Mouse (Mus musculus) G1E (cell line): ENCODE data around the gene Foxo1. TPM values are rescaled to one million over a fixed set of nuclear protein-coding genes. Genes with fewer than 3 reads are reported as not detected.

Source experiments
- ATAC-seq: 2 replicates; pipeline ENCODE4 v1.8.0; 2016; ENCODE audit warnings: mild to moderate bottlenecking; ENCODE audit not compliant: insufficient number of reproducible peaks, poor library complexity, low FRiP score, severe bottlenecking; ENCODE audit errors: extremely low read depth
- DNase-seq: peaks from one replicate; pipeline ENCODE4 v3.0.0; 2012; ENCODE audit warnings: low spot score
- H3K27me3 ChIP-seq: 2 replicates; pipeline ENCODE4 v1.6.1; 2012; ENCODE audit warnings: mild to moderate bottlenecking, low read length, inconsistent platforms; ENCODE audit not compliant: insufficient read depth
- H3K36me3 ChIP-seq: replicated peaks from 2 replicates; pipeline ENCODE3; 2012; ENCODE audit warnings: mild to moderate bottlenecking, inconsistent platforms
- H3K4me1 ChIP-seq: 2 replicates; pipeline ENCODE4 v1.6.1; 2012; ENCODE audit warnings: low read depth, low read length, inconsistent platforms, mixed read lengths; ENCODE audit not compliant: insufficient read depth
- H3K4me3 ChIP-seq: 2 replicates; pipeline ENCODE4 v1.5.1; 2012; ENCODE audit warnings: low read depth, mild to moderate bottlenecking, inconsistent platforms, low read length, moderate library complexity, mixed read lengths
- H3K9me3 ChIP-seq: replicated peaks from 2 replicates; pipeline ENCODE4 v1.6.1; 2012; ENCODE audit warnings: inconsistent platforms
- CTCF ChIP-seq: IDR thresholded peaks from 2 replicates; pipeline ENCODE4 v1.5.1; 2012; ENCODE audit warnings: low read depth, low read length, inconsistent platforms, mixed read lengths
- GATA1 ChIP-seq: IDR thresholded peaks from 2 replicates; pipeline ENCODE4 v1.6.1; 2012; ENCODE audit warnings: borderline replicate concordance, low read length, inconsistent platforms, mixed read lengths
- GATA2 ChIP-seq: IDR thresholded peaks from 2 replicates; pipeline ENCODE4 v1.6.1; 2012; ENCODE audit warnings: low read depth, low read length, inconsistent platforms, borderline replicate concordance
- POLR2AphosphoS5 ChIP-seq: IDR thresholded peaks from 2 replicates; pipeline ENCODE4 v1.6.1; 2012; ENCODE audit warnings: low read depth, low read length, inconsistent platforms; ENCODE audit not compliant: insufficient replicate concordance
- TAL1 ChIP-seq: conservative IDR thresholded peaks from 2 replicates; pipeline ENCODE4 v1.6.1; 2012; ENCODE audit warnings: low read depth, low read length, inconsistent platforms, mixed read lengths
- polyA plus RNA-seq: library from polyadenylated mRNA; stranded (reverse); fragments of >175 nt; gene quantifications from 2 replicates; pipeline ENCODE4 v1.2.3, GENCODE M21; 2012
- total RNA-seq, 2 experiments: library from RNA; stranded (forward) in 1 of 2; stranded (reverse) in 1 of 2; fragments of 200-1000 nt in 1 of 2; fragments of >200 nt in 1 of 2; fragmentation: Nextera tagmentation in 1 of 2; gene quantifications; 2 replicates each; pipeline ENCODE4 v1.2.3; 2014 to 2017

Gene Foxo1
- total and polyA plus RNA-seq, 3 experiments = 0.11 TPM; not detected in 2

- no peak overlapping the region for H3K4me3 ChIP-seq
- no peaks in the 10 kb centered on the region for H3K36me3 ChIP-seq
- DNase-seq (no peak), ATAC-seq (no peak)
- H3K9me3 ChIP-seq = peaks cover 81% of the 10 kb centered on the region
- TF ChIP-seq POLR2AphosphoS5 (no peak), CTCF (no peak), TAL1 (no peak), GATA1 (no peak), GATA2 (no peak)
- no peaks in the 10 kb centered on the region for H3K4me1 ChIP-seq
- H3K27me3 ChIP-seq = no peaks in the 10 kb centered on the region
Observed at GRCm38 (mm10) chr3:52397961-52398360, 129.8 kb downstream of the Foxo1 start.

DNA sequence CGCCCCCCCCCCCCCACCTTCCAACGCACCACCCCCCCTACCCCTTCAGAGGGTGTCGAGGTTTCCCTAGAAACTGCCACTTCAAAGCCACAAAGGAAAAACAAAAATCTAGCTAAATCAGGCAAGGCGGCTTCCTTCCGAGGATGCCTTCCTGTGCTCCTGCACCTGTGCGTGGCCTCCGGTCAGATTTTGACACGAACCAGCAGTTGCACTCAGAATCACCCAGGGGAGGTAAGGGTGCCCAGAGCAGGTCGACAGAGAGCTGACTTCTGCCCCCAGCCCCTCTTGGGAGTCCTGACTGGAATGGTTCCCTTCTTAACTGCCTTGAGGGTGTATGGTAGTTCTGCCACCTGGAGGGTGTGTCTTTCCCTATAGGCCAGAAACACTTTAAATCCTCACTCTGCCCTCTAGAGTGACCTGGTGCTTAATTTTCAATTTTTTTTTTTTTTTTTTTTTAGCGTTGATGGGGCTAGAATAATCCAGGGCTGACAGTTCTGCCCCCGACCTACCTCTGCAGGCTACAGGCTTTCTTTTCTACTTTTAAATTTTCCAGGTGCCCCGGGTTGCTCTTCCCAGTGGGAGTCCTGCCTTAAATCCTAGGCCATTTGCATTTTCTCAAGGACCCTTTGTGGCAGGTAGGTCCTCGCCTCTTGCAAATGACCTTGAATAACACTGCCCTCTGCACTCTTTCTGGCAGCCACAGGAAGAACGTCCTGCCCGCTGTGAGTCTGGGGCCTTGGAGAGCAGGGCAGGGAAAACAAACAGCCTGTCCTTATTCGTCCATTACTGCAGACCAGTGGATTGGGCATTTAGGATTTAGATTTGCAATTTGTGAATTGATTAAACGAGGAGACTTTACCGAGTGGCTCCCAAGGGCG, 132.4 kb downstream of the Foxo1 start:
- Histone ChIP-seq H3K27me3 (no peaks in the 10 kb centered on the region), H3K9me3 (peaks cover 63% of the 10 kb centered on the region), H3K4me1 (no peaks in the 10 kb centered on the region), H3K36me3 (no peaks in the 10 kb centered on the region), H3K4me3 (no peak overlapping the region)
- DNase-seq (no peak), ATAC-seq (no peak)
- TF ChIP-seq CTCF = no peak
- no peak for TF ChIP-seq POLR2AphosphoS5
- TF ChIP-seq TAL1 = no peak
- TF ChIP-seq GATA2 = no peak
- TF ChIP-seq GATA1 = no peak

DNA sequence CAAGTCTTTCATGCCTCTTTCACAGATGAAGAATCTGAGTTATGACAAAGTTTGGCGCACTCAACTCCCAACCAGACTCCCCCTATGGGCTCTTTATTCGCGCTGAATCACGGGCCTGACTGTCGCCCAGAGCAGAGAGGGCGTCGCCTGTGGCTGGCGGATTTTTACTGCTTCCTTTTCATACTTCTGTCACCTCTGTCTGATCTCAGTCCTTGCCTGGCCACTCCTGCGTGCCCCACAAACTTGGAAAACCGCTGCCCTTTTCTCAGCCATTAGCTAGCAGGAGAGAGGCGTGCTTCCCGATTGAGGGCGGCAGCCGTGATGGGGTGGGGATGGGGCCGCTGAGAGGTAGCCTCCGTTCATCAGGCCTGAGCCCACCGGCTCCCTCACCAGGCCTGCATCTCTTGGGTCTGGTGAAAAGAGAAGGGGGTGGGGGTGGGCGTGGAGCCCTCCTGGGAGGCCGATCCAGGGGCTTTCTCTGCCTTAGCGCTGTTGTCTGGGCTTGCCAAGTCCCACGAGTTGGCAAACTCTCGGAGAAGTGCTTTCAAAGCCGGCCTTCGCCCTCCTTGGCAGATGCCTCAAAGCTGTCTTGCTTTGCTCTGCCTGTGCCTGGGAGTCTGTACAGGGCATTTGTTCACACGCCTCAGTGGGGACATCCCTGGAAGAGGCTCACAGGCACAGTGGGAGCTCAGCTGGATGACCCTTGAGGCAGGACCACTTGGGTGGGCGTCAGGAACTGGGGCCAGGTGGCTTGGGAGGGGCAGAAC, 133.2 kb downstream of the Foxo1 start:
- H3K27me3 ChIP-seq = no peaks in the 10 kb centered on the region
- no peaks in the 10 kb centered on the region for H3K4me1 ChIP-seq
- H3K4me3 ChIP-seq = no peak overlapping the region; the same call in 1 of the 2 replicates
- ATAC-seq = no peak
- no peak for DNase-seq
- H3K36me3 ChIP-seq = no peaks in the 10 kb centered on the region
- H3K9me3 ChIP-seq = peaks cover 58% of the 10 kb centered on the region
- TF ChIP-seq GATA2 (no peak), GATA1 (no peak), TAL1 (no peak), CTCF (no peak), POLR2AphosphoS5 (no peak)

Other genes starting within 250 kb of the Foxo1 start
- not detected in 2 replicates for gene Maml3, start 163.3 kb upstream of the Foxo1 start, total RNA-seq (2014; fragmentation: Nextera tagmentation)
- gene Maml3, start 163.3 kb upstream of the Foxo1 start, total RNA-seq (2017) = 0.06 and 0.49 TPM in 2 replicates
- gene Maml3, start 163.3 kb upstream of the Foxo1 start, polyA plus RNA-seq = 0.01 TPM in 1 of 2 replicates, not detected in the other